Mouse (Mus musculus) bone marrow, adult 2 months (tissue): ENCODE results near the gene Miox.

Experiments
- CTCF ChIP-seq: fragments of 200-500 bp; IDR thresholded peaks from 2 replicates; pipeline ENCODE4 v1.5.1; 2011; ENCODE audit warnings: low read length, control low read depth; ENCODE audit not compliant: control insufficient read depth, insufficient read depth
- POLR2A ChIP-seq: fragments of 200-500 bp; IDR thresholded peaks from 2 replicates; pipeline ENCODE4 v1.6.1; 2011; ENCODE audit warnings: low read depth, mild to moderate bottlenecking, control low read depth, low read length, borderline replicate concordance; ENCODE audit not compliant: control insufficient read depth

- TF ChIP-seq CTCF (no peak), POLR2A (no peak)
Measured at GRCm38 (mm10) chr15:89374801-89375534, 40.8 kb downstream of the Miox start.
